Mouse (Mus musculus): Measurements from ENCODE around the gene N4bp2l1.
"Not testable (repeated sequence)": the region's sequence is repeated elsewhere in the genome, so short reads cannot be mapped to it uniquely, and the experiment has no call there.

The N4bp2l1 gene

GRCm38 (mm10) chr5:150597088-150597487 lies at the start of gene N4bp2l1:
N4bp2l1 (minus strand) TSS chr5:150597188.
- no peak for DNase-seq (ENCODE audit: low read depth, low spot score)

- no peak for DNase-seq (ENCODE audit: low read depth, low spot score)
Observed at GRCm38 (mm10) chr5:150644926-150645325, 47.9 kb upstream of the N4bp2l1 start.

GRCm38 (mm10) chr5:150643390-150643789 lies 46.4 kb upstream of the N4bp2l1 start:
- not testable (repeated sequence) for DNase-seq (ENCODE audit: low read depth, low spot score)

- no peak for DNase-seq (ENCODE audit: low read depth, low spot score)
Observed at GRCm38 (mm10) chr5:150641440-150641839, 44.5 kb upstream of the N4bp2l1 start.

- no peak for DNase-seq (ENCODE audit: low read depth, low spot score)
Observed at GRCm38 (mm10) chr5:150629692-150630091, 32.7 kb upstream of the N4bp2l1 start.

GRCm38 (mm10) chr5:150629272-150629671 lies 32.3 kb upstream of the N4bp2l1 start:
- DNase-seq (ENCODE audit: low read depth, low spot score), result no peak

GRCm38 (mm10) chr5:150625528-150625927 lies 28.5 kb upstream of the N4bp2l1 start:
- DNase-seq (ENCODE audit: low read depth, low spot score), result no peak

GRCm38 (mm10) chr5:150622792-150623191 lies 25.8 kb upstream of the N4bp2l1 start:
- no peak for DNase-seq (ENCODE audit: low read depth, low spot score)

GRCm38 (mm10) chr5:150621592-150621991 lies 24.6 kb upstream of the N4bp2l1 start:
- DNase-seq (ENCODE audit: low read depth, low spot score), result no peak

- no peak for DNase-seq (ENCODE audit: low read depth, low spot score)
Observed at GRCm38 (mm10) chr5:150620588-150621135, 23.7 kb upstream of the N4bp2l1 start.

- no peak for DNase-seq (ENCODE audit: low read depth, low spot score)
Observed at GRCm38 (mm10) chr5:150618599-150619355, 21.8 kb upstream of the N4bp2l1 start.

- DNase-seq (ENCODE audit: low read depth, low spot score), result no peak
Observed at GRCm38 (mm10) chr5:150616731-150617130, 19.7 kb upstream of the N4bp2l1 start.

GRCm38 (mm10) chr5:150616216-150616615 lies 19.2 kb upstream of the N4bp2l1 start:
- no peak for DNase-seq (ENCODE audit: low read depth, low spot score)

- no peak for DNase-seq (ENCODE audit: low read depth, low spot score)
Observed at GRCm38 (mm10) chr5:150614054-150614453, 17.1 kb upstream of the N4bp2l1 start.

GRCm38 (mm10) chr5:150611697-150612096 lies 14.7 kb upstream of the N4bp2l1 start:
- DNase-seq (ENCODE audit: low read depth, low spot score), result no peak

GRCm38 (mm10) chr5:150611136-150611535 lies 14.1 kb upstream of the N4bp2l1 start:
- DNase-seq (ENCODE audit: low read depth, low spot score), result no peak

- no peak for DNase-seq (ENCODE audit: low read depth, low spot score)
Observed at GRCm38 (mm10) chr5:150607631-150608030, 10.6 kb upstream of the N4bp2l1 start.

- DNase-seq (ENCODE audit: low read depth, low spot score), result no peak
Observed at GRCm38 (mm10) chr5:150606131-150606530, 9.1 kb upstream of the N4bp2l1 start.

- DNase-seq (ENCODE audit: low read depth, low spot score), result no peak
Observed at GRCm38 (mm10) chr5:150601441-150602230, 4.6 kb upstream of the N4bp2l1 start.

GRCm38 (mm10) chr5:150600554-150601440 lies 3.8 kb upstream of the N4bp2l1 start:
- no peak for DNase-seq (ENCODE audit: low read depth, low spot score)
